11 mouse cellular contexts compared by ENCODE assay signal in the genomic region with DNA sequence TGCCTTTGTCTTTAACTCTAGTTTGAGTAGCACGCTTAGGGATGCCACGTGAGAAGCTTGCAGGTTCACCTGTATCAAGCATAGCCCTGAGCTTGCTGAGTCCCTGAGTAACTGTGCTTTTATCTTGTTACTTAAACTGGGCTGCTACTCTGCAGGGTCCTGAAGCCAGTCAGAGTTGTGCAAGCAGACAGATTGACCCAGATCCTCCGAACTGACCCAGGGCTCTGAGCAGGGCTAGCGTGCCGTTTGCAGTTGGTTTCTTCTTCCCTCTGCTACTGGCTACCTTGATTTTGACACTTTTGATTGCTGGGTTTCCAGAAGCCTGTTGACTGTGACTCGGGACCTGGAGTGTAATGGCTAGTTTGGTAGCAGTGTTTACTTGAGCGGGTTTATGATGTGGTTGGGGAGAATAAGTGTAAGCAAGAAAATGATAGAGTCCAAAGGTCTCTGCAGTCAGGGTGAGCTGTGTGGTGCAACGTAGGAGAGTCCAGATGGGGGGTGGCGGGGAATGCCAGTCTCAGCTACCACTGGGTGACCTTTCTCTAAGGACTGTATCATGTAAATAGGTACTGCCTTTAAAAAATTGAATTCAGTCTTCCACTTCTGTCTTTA. TPM values are rescaled to one million over a fixed set of nuclear protein-coding genes. Genes with fewer than 3 reads are reported as not detected.
DNase-seq lines count a peak whose midpoint lies in the region; ATAC-seq lines count a peak whose summit lies in the region.
"Had no signal": no experiment of that assay in that cellular context is flagged by ENCODE, and none has a peak within 500 bp of the region (broad histone marks: within the 10 kb centered on the region; RNA-seq: fewer than 3 reads in every experiment).

No protein-coding gene starts in this region.

- no peak overlapping the region for H3K4me3 ChIP-seq in hindbrain, embryonic 15.5 days
- no peak overlapping the region for H3K4me3 ChIP-seq in hindbrain, embryonic 12.5 days
- H3K4me3 ChIP-seq in intestine, embryonic 14.5 days (ENCODE audit: low read depth, low read length): no peak overlapping the region
- H3K4me3 ChIP-seq in liver, embryonic 15.5 days (replicated peaks): no peak overlapping the region
- H3K4me3 ChIP-seq: embryonic facial prominence, embryonic 12.5 days; heart, adult 2 months had no signal

- no peak overlapping the region for H3K4me2 ChIP-seq in hindbrain, embryonic 15.5 days
- H3K4me2 ChIP-seq in hindbrain, embryonic 12.5 days (replicated peaks): no peak overlapping the region
- H3K4me2 ChIP-seq in intestine, embryonic 14.5 days (ENCODE audit: low read length): no peak overlapping the region
- no peak overlapping the region for H3K4me2 ChIP-seq in liver, embryonic 15.5 days
- H3K4me2 ChIP-seq: embryonic facial prominence, embryonic 12.5 days had no signal

- H3K4me1 ChIP-seq in hindbrain, embryonic 15.5 days (replicated peaks): no peaks in the 10 kb centered on the region
- no peaks in the 10 kb centered on the region for H3K4me1 ChIP-seq in hindbrain, embryonic 12.5 days
- H3K4me1 ChIP-seq in intestine, embryonic 14.5 days (replicated peaks; ENCODE audit: control insufficient read depth, insufficient read depth, low read length): no peaks in the 10 kb centered on the region
- peaks cover 4% of the 10 kb centered on the region for H3K4me1 ChIP-seq in liver, embryonic 15.5 days (replicated peaks)
- H3K4me1 ChIP-seq: embryonic facial prominence, embryonic 12.5 days had no signal

- no peak for ATAC-seq in hindbrain, embryonic 15.5 days (ENCODE audit: low FRiP score, low read depth)
- ATAC-seq in hindbrain, embryonic 12.5 days (ENCODE audit: low FRiP score): no peak
- 0 out of 2 replicates have a peak, but pooled peaks have one; percentile 29 for ATAC-seq in intestine, embryonic 14.5 days (replicated peaks; ENCODE audit: low FRiP score, low TSS enrichment, low read depth)
- peak; percentile 64; the same call in 1 of the 2 replicates for ATAC-seq in liver, embryonic 15.5 days (ENCODE audit: insufficient read depth)
- ATAC-seq: lung, postnatal 0 days had no signal

- H3K27ac ChIP-seq in hindbrain, embryonic 15.5 days (replicated peaks): peak overlapping the region; percentile 63
- H3K27ac ChIP-seq in hindbrain, embryonic 12.5 days: no peak overlapping the region
- no peak overlapping the region for H3K27ac ChIP-seq in intestine, embryonic 14.5 days (ENCODE audit: low read depth)
- no peak overlapping the region for H3K27ac ChIP-seq in liver, embryonic 15.5 days (replicated peaks)
- H3K27ac ChIP-seq: embryonic facial prominence, embryonic 12.5 days; heart, adult 2 months had no signal

- peaks cover 33% of the 10 kb centered on the region for H3K36me3 ChIP-seq in hindbrain, embryonic 15.5 days
- H3K36me3 ChIP-seq in hindbrain, embryonic 12.5 days: peaks cover 39% of the 10 kb centered on the region
- H3K36me3 ChIP-seq in intestine, embryonic 14.5 days (ENCODE audit: control insufficient read depth, insufficient read depth, low read length): peaks cover 42% of the 10 kb centered on the region
- H3K36me3 ChIP-seq in liver, embryonic 15.5 days (replicated peaks): peaks cover 22% of the 10 kb centered on the region; the same call in 1 of the 2 replicates

- H3K27me3 ChIP-seq in hindbrain, embryonic 15.5 days: no peaks in the 10 kb centered on the region
- no peaks in the 10 kb centered on the region for H3K27me3 ChIP-seq in hindbrain, embryonic 12.5 days
- no peaks in the 10 kb centered on the region for H3K27me3 ChIP-seq in intestine, embryonic 14.5 days (replicated peaks; ENCODE audit: control insufficient read depth, insufficient read depth, low read length)
- peaks cover 13% of the 10 kb centered on the region for H3K27me3 ChIP-seq in liver, embryonic 15.5 days
- H3K27me3 ChIP-seq: embryonic facial prominence, embryonic 12.5 days had no signal

- H3K9me3 ChIP-seq in hindbrain, embryonic 15.5 days: no peaks in the 10 kb centered on the region
- H3K9me3 ChIP-seq in hindbrain, embryonic 12.5 days (replicated peaks): no peaks in the 10 kb centered on the region
- no peaks in the 10 kb centered on the region for H3K9me3 ChIP-seq in intestine, embryonic 14.5 days (ENCODE audit: control insufficient read depth, low read length)
- H3K9me3 ChIP-seq in liver, embryonic 15.5 days (replicated peaks): no peaks in the 10 kb centered on the region
- H3K9me3 ChIP-seq: embryonic facial prominence, embryonic 12.5 days had no signal

- peak; percentile 39 for DNase-seq in adipocyte (ENCODE audit: low spot score)
- DNase-seq in intestine, embryonic 14.5 days (ENCODE audit: low spot score): no peak
- DNase-seq in right cerebral cortex, postnatal 10 days (ENCODE audit: low spot score in 2 of 2): no peak
- no peak for DNase-seq in thymus, postnatal 36 days
- DNase-seq: cerebellum, adult 11 months; heart, adult 2 months had no signal

- WGBS in hindbrain, embryonic 15.5 days: 90% methylated on average over 9 of the region's 9 CpGs
- WGBS in hindbrain, embryonic 12.5 days: 85% methylated on average over 9 of the region's 9 CpGs
- 62% methylated on average over 9 of the region's 9 CpGs for WGBS in intestine, embryonic 14.5 days
- WGBS in liver, embryonic 15.5 days (ENCODE audit: insufficient replicate concordance): 58% methylated on average over 9 of the region's 9 CpGs

- no peak overlapping the region for H3K9ac ChIP-seq in hindbrain, embryonic 15.5 days
- no peak overlapping the region for H3K9ac ChIP-seq in hindbrain, embryonic 12.5 days
- no peak overlapping the region for H3K9ac ChIP-seq in intestine, embryonic 14.5 days (ENCODE audit: low read length)
- no peak overlapping the region for H3K9ac ChIP-seq in liver, embryonic 15.5 days
- H3K9ac ChIP-seq: embryonic facial prominence, embryonic 12.5 days had no signal

RNA-seq across cellular contexts. Expression of a gene that starts 30.2 kb away (rescaled TPM):
- polyA plus RNA-seq in hindbrain, embryonic 15.5 days (2015; fragmentation: Nextera tagmentation; extraction: Ambion mirVana): 1.7 and 1.9 TPM in 2 replicates
- polyA plus RNA-seq in hindbrain, embryonic 12.5 days (2016; fragmentation: Nextera tagmentation; extraction: Ambion mirVana): 2.3 and 3.0 TPM in 2 replicates
- polyA plus RNA-seq in intestine, embryonic 14.5 days (2014; fragmentation: Nextera tagmentation; extraction: Ambion mirVana): 11.4 and 14.3 TPM in 2 replicates
- polyA plus RNA-seq in liver, embryonic 15.5 days (2015; fragmentation: Nextera tagmentation; extraction: Ambion mirVana): 0.79 and 0.85 TPM in 2 replicates

RNA-seq across cellular contexts. Expression of a gene that starts 30.6 kb away (rescaled TPM):
- 1.8 and 1.9 TPM in 2 replicates for polyA plus RNA-seq in hindbrain, embryonic 15.5 days (2015; fragmentation: Nextera tagmentation; extraction: Ambion mirVana)
- polyA plus RNA-seq in hindbrain, embryonic 12.5 days (2016; fragmentation: Nextera tagmentation; extraction: Ambion mirVana): 0.99 and 1.4 TPM in 2 replicates
- polyA plus RNA-seq in intestine, embryonic 14.5 days (2014; fragmentation: Nextera tagmentation; extraction: Ambion mirVana): 1.5 and 1.6 TPM in 2 replicates
- polyA plus RNA-seq in liver, embryonic 15.5 days (2015; fragmentation: Nextera tagmentation; extraction: Ambion mirVana): 1.3 and 1.6 TPM in 2 replicates

RNA-seq across cellular contexts. Expression of a gene that starts 33.5 kb away (rescaled TPM):
- 15.8 and 16.1 TPM in 2 replicates for polyA plus RNA-seq in hindbrain, embryonic 15.5 days (2015; fragmentation: Nextera tagmentation; extraction: Ambion mirVana)
- 11.1 and 12.7 TPM in 2 replicates for polyA plus RNA-seq in hindbrain, embryonic 12.5 days (2016; fragmentation: Nextera tagmentation; extraction: Ambion mirVana)
- 6.1 and 6.2 TPM in 2 replicates for polyA plus RNA-seq in intestine, embryonic 14.5 days (2014; fragmentation: Nextera tagmentation; extraction: Ambion mirVana)
- polyA plus RNA-seq in liver, embryonic 15.5 days (2015; fragmentation: Nextera tagmentation; extraction: Ambion mirVana): 1.4 TPM in 2 replicates

RNA-seq across cellular contexts. Expression of a gene that starts 42.6 kb away (rescaled TPM):
- 23.4 and 27.5 TPM in 2 replicates for polyA plus RNA-seq in hindbrain, embryonic 15.5 days (2015; fragmentation: Nextera tagmentation; extraction: Ambion mirVana)
- 15.2 and 15.7 TPM in 2 replicates for polyA plus RNA-seq in hindbrain, embryonic 12.5 days (2016; fragmentation: Nextera tagmentation; extraction: Ambion mirVana)
- polyA plus RNA-seq in intestine, embryonic 14.5 days (2014; fragmentation: Nextera tagmentation; extraction: Ambion mirVana): 16.2 and 17.2 TPM in 2 replicates
- 3.3 and 3.4 TPM in 2 replicates for polyA plus RNA-seq in liver, embryonic 15.5 days (2015; fragmentation: Nextera tagmentation; extraction: Ambion mirVana)

Comparison
In these comparisons a context has a peak if more than half of its experiments do, and no peak if none do; other contexts are left out.
1. ATAC-seq: peak in intestine, embryonic 14.5 days (single experiment) and liver, embryonic 15.5 days (single experiment); none in hindbrain, embryonic 15.5 days (single experiment) and hindbrain, embryonic 12.5 days (single experiment).